Mouse (Mus musculus): ENCODE measurements at regions not wholly inside any gene's neighbourhood (a gene's known extent, or its start where the extent isn't known, plus 50 kb on each side); places are given as distances from the start of the nearest gene placed in this dataset.

- no peak for DNase-seq (ENCODE audit: low read depth, low spot score)
- Histone ChIP-seq H3K9me3 (replicated peaks; ENCODE audit: insufficient read depth, low read length) (no peaks in the 10 kb centered on the region), H3K4me3 (ENCODE audit: control insufficient read depth in 1 of 2, insufficient read depth in 1 of 2, low read depth in 2 of 2, low read length in 2 of 2) (no peak overlapping the region), H3K36me3 (ENCODE audit: control insufficient read depth in 1 of 2, insufficient read depth in 2 of 2, low read length in 2 of 2) (no peaks in the 10 kb centered on the region), H3K79me2 (ENCODE audit: control insufficient read depth, insufficient read depth, low read length, poor library complexity) (no peaks in the 10 kb centered on the region), H3K27ac (ENCODE audit: control insufficient read depth, low read depth, low read length) (no peak overlapping the region), H3K4me1 (ENCODE audit: control insufficient read depth in 1 of 2, insufficient read depth in 2 of 2, low read length in 2 of 2) (no peaks in the 10 kb centered on the region), H3K9ac (ENCODE audit: control insufficient read depth, low read depth, low read length, poor library complexity, severe bottlenecking) (no peak overlapping the region), H3K27me3 (ENCODE audit: control insufficient read depth in 1 of 2, insufficient read depth in 2 of 2, low read length in 2 of 2) (no peaks in the 10 kb centered on the region)
- TF ChIP-seq MAX (IDR thresholded peaks at IDR 0.05; ENCODE audit: low read length) (no peak), USF1 (IDR thresholded peaks at IDR 0.05; ENCODE audit: low read depth, low read length) (no peak), SIN3A (IDR thresholded peaks at IDR 0.05; ENCODE audit: low read length) (no peak), NELFE (IDR thresholded peaks at IDR 0.05; ENCODE audit: low read depth, low read length) (no peak), CHD2 (IDR thresholded peaks at IDR 0.05; ENCODE audit: low read length) (no peak), BHLHE40 (IDR thresholded peaks at IDR 0.05; ENCODE audit: borderline replicate concordance, low read depth, low read length) (no peak), ETS1 (IDR thresholded peaks at IDR 0.05; ENCODE audit: low read depth, low read length) (no peak)
Measured at GRCm38 (mm10) chr7:136306137-136306536, 588.3 kb upstream of the Mgmt start.

DNA sequence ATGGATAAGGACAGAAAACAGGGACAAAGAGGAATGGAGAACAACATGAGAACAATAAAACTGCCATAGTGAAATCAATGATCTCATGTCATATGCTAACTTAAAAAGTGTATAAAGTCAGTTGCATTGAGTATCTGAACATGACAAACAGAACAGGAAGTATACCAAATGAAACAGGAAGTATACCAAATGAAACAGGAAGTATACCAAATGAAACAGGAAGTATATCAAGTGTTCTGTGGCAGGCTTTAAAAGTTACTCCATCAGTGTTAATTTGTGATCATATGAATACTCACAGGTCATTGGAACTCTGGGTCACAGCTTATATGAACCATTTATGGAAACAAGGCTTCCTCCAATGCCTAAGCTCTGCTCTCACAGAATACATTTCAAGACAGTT, 585.6 kb upstream of the Mgmt start:
- H3K9me3 ChIP-seq (replicated peaks; ENCODE audit: insufficient read depth, low read length): no peaks in the 10 kb centered on the region
- no peaks in the 10 kb centered on the region for H3K4me1 ChIP-seq (ENCODE audit: control insufficient read depth in 1 of 2, insufficient read depth in 2 of 2, low read length in 2 of 2)
- H3K27ac ChIP-seq (ENCODE audit: control insufficient read depth, low read depth, low read length): no peak overlapping the region
- no peaks in the 10 kb centered on the region for H3K27me3 ChIP-seq (ENCODE audit: control insufficient read depth in 1 of 2, insufficient read depth in 2 of 2, low read length in 2 of 2)
- H3K79me2 ChIP-seq (ENCODE audit: control insufficient read depth, insufficient read depth, low read length, poor library complexity): no peaks in the 10 kb centered on the region
- no peaks in the 10 kb centered on the region for H3K36me3 ChIP-seq (ENCODE audit: control insufficient read depth in 1 of 2, insufficient read depth in 2 of 2, low read length in 2 of 2)
- no peak for DNase-seq (ENCODE audit: low read depth, low spot score)
- H3K4me3 ChIP-seq (ENCODE audit: control insufficient read depth in 1 of 2, insufficient read depth in 1 of 2, low read depth in 2 of 2, low read length in 2 of 2): no peak overlapping the region
- H3K9ac ChIP-seq (ENCODE audit: control insufficient read depth, low read depth, low read length, poor library complexity, severe bottlenecking): no peak overlapping the region
- TF ChIP-seq MAZ (IDR thresholded peaks at IDR 0.05; ENCODE audit: low read depth, low read length): no peak
- TF ChIP-seq POLR2AphosphoS5 (IDR thresholded peaks at IDR 0.05; ENCODE audit: borderline replicate concordance, low read depth, low read length): no peak
- TF ChIP-seq TAL1 (IDR thresholded peaks at IDR 0.05; ENCODE audit: low read length): no peak
- no peak for TF ChIP-seq RAD21 (IDR thresholded peaks at IDR 0.05; ENCODE audit: low read depth, low read length)
- TF ChIP-seq MYB (IDR thresholded peaks at IDR 0.05; ENCODE audit: low read depth, low read length): no peak
- no peak for TF ChIP-seq JUND (IDR thresholded peaks at IDR 0.05; ENCODE audit: low read depth, low read length)
- TF ChIP-seq KAT2A (conservative IDR thresholded peaks at IDR 0.05; ENCODE audit: low read depth, low read length): no peak
- no peak for TF ChIP-seq TCF12 (IDR thresholded peaks at IDR 0.05; ENCODE audit: low read depth, low read length)
- TF ChIP-seq UBTF (IDR thresholded peaks at IDR 0.05; ENCODE audit: borderline replicate concordance, insufficient read depth, low read depth, low read length): no peak
- TF ChIP-seq E2F4 (IDR thresholded peaks at IDR 0.05; ENCODE audit: borderline replicate concordance, low read depth, low read length): no peak
- TF ChIP-seq CHD1 (IDR thresholded peaks at IDR 0.05; ENCODE audit: low read depth, low read length): no peak
- no peak for TF ChIP-seq HCFC1 (IDR thresholded peaks at IDR 0.05; ENCODE audit: low read depth, low read length)
- TF ChIP-seq NRF1 (IDR thresholded peaks at IDR 0.05; ENCODE audit: insufficient read depth, low read depth, low read length, poor library complexity, severe bottlenecking): no peak
- TF ChIP-seq CHD2 (IDR thresholded peaks at IDR 0.05; ENCODE audit: low read length): no peak
- no peak for TF ChIP-seq RCOR1 (IDR thresholded peaks at IDR 0.05; ENCODE audit: low read depth, low read length)
- TF ChIP-seq GABPA (IDR thresholded peaks at IDR 0.05; ENCODE audit: low read depth, low read length): no peak
- no peak for TF ChIP-seq POLR2AphosphoS2 (IDR thresholded peaks at IDR 0.05; ENCODE audit: low read length)
- TF ChIP-seq ZKSCAN1 (IDR thresholded peaks at IDR 0.05; ENCODE audit: low read depth, low read length): no peak
- TF ChIP-seq ZMIZ1 (IDR thresholded peaks at IDR 0.05; ENCODE audit: low read depth, low read length): no peak

Measured in MEL (cell line).